Mouse (Mus musculus) liver, embryonic 14.5 days (tissue): ENCODE data around the gene Slc22a13. TPM values are rescaled to one million over a fixed set of nuclear protein-coding genes. Genes with fewer than 3 reads are reported as not detected.

Experiments
- ATAC-seq: fragments of 200-750 bp; cut with Nextera tagmentation; 2 replicates; pipeline ENCODE4 v1.8.0; 2017; ENCODE audit warnings: moderate number of reproducible peaks, mild to moderate bottlenecking, moderate library complexity; ENCODE audit not compliant: insufficient read depth
- DNase-seq, 3 experiments: peaks; one replicate each; pipeline ENCODE4 v3.0.0-alpha.2; 2012 to 2013; ENCODE audit warnings: low read depth in 3 of 3, low spot score in 3 of 3
- H3K27ac ChIP-seq: fragments of 300-500 bp; sonication (generic); 2 replicates; pipeline ENCODE4 v1.5.1; 2014; ENCODE audit warnings: moderate library complexity, mild to moderate bottlenecking, control low read depth, inconsistent platforms
- H3K27me3 ChIP-seq: fragments of 300-500 bp; sonication (generic); 2 replicates; pipeline ENCODE4 v1.6.1; 2014; ENCODE audit warnings: mild to moderate bottlenecking, low read length, moderate library complexity; ENCODE audit not compliant: control insufficient read depth, insufficient read depth
- H3K36me3 ChIP-seq: fragments of 300-500 bp; sonication (generic); replicated peaks from 2 replicates; pipeline ENCODE4 v1.6.1; 2014; ENCODE audit warnings: low read depth; ENCODE audit not compliant: control insufficient read depth, insufficient read depth
- H3K4me1 ChIP-seq, 2 experiments: fragments of 200-500 bp in 1 of 2; fragments of 300-500 bp in 1 of 2; sonication (generic) in 1 of 2; replicated peaks; 2 replicates each; pipeline ENCODE4 v1.6.1; 2012 to 2014; ENCODE audit warnings: antibody characterized with exemption in 1 of 2, inconsistent platforms in 1 of 2, low read length in 1 of 2; ENCODE audit not compliant: control insufficient read depth in 2 of 2, insufficient read depth in 2 of 2
- H3K4me2 ChIP-seq: fragments of 300-500 bp; sonication (generic); 2 replicates; pipeline ENCODE4 v1.6.1; 2014; ENCODE audit warnings: low read depth, mild to moderate bottlenecking, control low read depth, moderate library complexity
- H3K4me3 ChIP-seq, 2 experiments: fragments of 200-500 bp in 1 of 2; fragments of 300-500 bp in 1 of 2; sonication (generic) in 1 of 2; 2 replicates each; pipeline ENCODE4 v1.5.1; 2012 to 2014; ENCODE audit warnings: low read depth in 2 of 2, low read length in 2 of 2, mild to moderate bottlenecking in 2 of 2, control low read depth in 1 of 2, inconsistent platforms in 1 of 2, moderate library complexity in 1 of 2; ENCODE audit not compliant: insufficient read depth in 1 of 2
- H3K9ac ChIP-seq: fragments of 300-500 bp; sonication (generic); replicated peaks from 2 replicates; pipeline ENCODE4 v1.6.1; 2014; ENCODE audit warnings: mild to moderate bottlenecking, control low read depth, moderate library complexity
- H3K9me3 ChIP-seq: fragments of 300-500 bp; sonication (generic); 2 replicates; pipeline ENCODE4 v1.6.1; 2016; ENCODE audit warnings: low read length, mixed read lengths; ENCODE audit not compliant: control insufficient read depth
- CTCF ChIP-seq: IDR thresholded peaks from 2 replicates; pipeline ENCODE4 v1.5.1; 2016; ENCODE audit warnings: antibody characterized with exemption, low read depth, control low read depth
- EP300 ChIP-seq: IDR thresholded peaks from 2 replicates; pipeline ENCODE4 v1.6.1; 2016; ENCODE audit warnings: antibody characterized with exemption, low read depth
- WGBS: fragments of 180-500 bp; shearing (Covaris S2); extraction: QIAGEN DNeasy Blood & Tissue Kit; methylation state at CpG from one replicate; pipeline ENCODE4 v1.1.7; 2014; ENCODE audit not compliant: insufficient replicate concordance; 5-methylcytosine and 5-hydroxymethylcytosine counted together
- polyA plus RNA-seq, 2 experiments: library from polyadenylated mRNA; depleted of rRNA in 1 of 2; stranded (reverse) in 1 of 2; unstranded in 1 of 2; fragments of >200 nt; fragmentation: Nextera tagmentation in 1 of 2; extraction: Ambion mirVana in 1 of 2; gene quantifications; 2 replicates each; pipeline versions ENCODE4 v1.2.1 to v1.2.3; 2012 to 2014

Gene Slc22a13
- 0.02 TPM in 2 replicates for polyA plus RNA-seq (2012; rRNA removed)
- not detected in 2 replicates for polyA plus RNA-seq (2014; fragmentation: Nextera tagmentation; extraction: Ambion mirVana)

- Histone ChIP-seq H3K4me2 (no peak within 1 kb of the TSS), H3K4me1 (no peaks in the 10 kb centered on the region), H3K36me3 (no peaks in the 10 kb centered on the region), H3K27ac (no peak within 1 kb of the TSS), H3K9me3 (no peaks in the 10 kb centered on the region), H3K9ac (no peak within 1 kb of the TSS), H3K27me3 (no peaks in the 10 kb centered on the region), H3K4me3 (no peak within 1 kb of the TSS)
- WGBS = 84% methylated on average over 4 of the region's 4 CpGs
- DNase-seq (no peak), ATAC-seq (no peak)
- TF ChIP-seq CTCF (no peak), EP300 (no peak)
Measured at GRCm38 (mm10) chr9:119208998-119209397, at the start of gene Slc22a13. TSS of gene Slc22a13 (minus strand) at chr9:119209098.

GRCm38 (mm10) chr9:119258128-119258527 is 49.2 kb upstream of the Slc22a13 start:
- Histone ChIP-seq H3K9me3 (no peaks in the 10 kb centered on the region), H3K27me3 (no peaks in the 10 kb centered on the region)
- DNase-seq = no peak

GRCm38 (mm10) chr9:119256161-119256560 is 47.3 kb upstream of the Slc22a13 start:
- TF ChIP-seq EP300 = no peak
- TF ChIP-seq CTCF = no peak
- ATAC-seq (no peak), DNase-seq (no peak)
- Histone ChIP-seq H3K27ac (no peak overlapping the region), H3K4me2 (no peak overlapping the region), H3K36me3 (peaks cover 3% of the 10 kb centered on the region), H3K9me3 (no peaks in the 10 kb centered on the region), H3K9ac (no peak overlapping the region), H3K4me1 (no peaks in the 10 kb centered on the region), H3K4me3 (no peak overlapping the region), H3K27me3 (no peaks in the 10 kb centered on the region)
- WGBS = 91% methylated on average over 12 of the region's 12 CpGs

More at GRCm38 (mm10) chr9:119258128-119258527, 49.2 kb upstream of the Slc22a13 start:
- Histone ChIP-seq H3K4me1 (no peaks in the 10 kb centered on the region), H3K9ac (no peak overlapping the region), H3K27ac (no peak overlapping the region), H3K4me2 (no peak overlapping the region), H3K36me3 (peaks cover 10% of the 10 kb centered on the region), H3K4me3 (no peak overlapping the region)
- ATAC-seq = no peak
- 67% methylated on average over 5 of the region's 5 CpGs for WGBS
- TF ChIP-seq EP300 (no peak), CTCF (no peak)

- H3K9me3 ChIP-seq = no peaks in the 10 kb centered on the region
- no peak overlapping the region for H3K27ac ChIP-seq
- H3K4me2 ChIP-seq = no peak overlapping the region
- ATAC-seq (no peak), DNase-seq (no peak)
- WGBS = 88% methylated on average over 1 of the region's 1 CpGs
- peaks cover 3% of the 10 kb centered on the region for H3K36me3 ChIP-seq
- H3K27me3 ChIP-seq = no peaks in the 10 kb centered on the region
- no peaks in the 10 kb centered on the region for H3K4me1 ChIP-seq
- no peak overlapping the region for H3K9ac ChIP-seq
- no peak overlapping the region for H3K4me3 ChIP-seq
- TF ChIP-seq CTCF (no peak), EP300 (no peak)
Measured at GRCm38 (mm10) chr9:119255096-119255495, 46.2 kb upstream of the Slc22a13 start.

GRCm38 (mm10) chr9:119254187-119254586 is 45.3 kb upstream of the Slc22a13 start:
- 65% methylated on average over 2 of the region's 2 CpGs for WGBS
- ATAC-seq = no peak

More at GRCm38 (mm10) chr9:119254187-119254586, 45.3 kb upstream of the Slc22a13 start:
- Histone ChIP-seq H3K27ac (no peak overlapping the region), H3K4me3 (no peak overlapping the region), H3K36me3 (peaks cover 3% of the 10 kb centered on the region), H3K4me1 (no peaks in the 10 kb centered on the region), H3K9me3 (no peaks in the 10 kb centered on the region), H3K9ac (no peak overlapping the region), H3K27me3 (no peaks in the 10 kb centered on the region), H3K4me2 (no peak overlapping the region)
- DNase-seq = no peak
- TF ChIP-seq CTCF (no peak), EP300 (no peak)
